ENCODE assay signal across 13 mouse cellular contexts in the genomic region with DNA sequence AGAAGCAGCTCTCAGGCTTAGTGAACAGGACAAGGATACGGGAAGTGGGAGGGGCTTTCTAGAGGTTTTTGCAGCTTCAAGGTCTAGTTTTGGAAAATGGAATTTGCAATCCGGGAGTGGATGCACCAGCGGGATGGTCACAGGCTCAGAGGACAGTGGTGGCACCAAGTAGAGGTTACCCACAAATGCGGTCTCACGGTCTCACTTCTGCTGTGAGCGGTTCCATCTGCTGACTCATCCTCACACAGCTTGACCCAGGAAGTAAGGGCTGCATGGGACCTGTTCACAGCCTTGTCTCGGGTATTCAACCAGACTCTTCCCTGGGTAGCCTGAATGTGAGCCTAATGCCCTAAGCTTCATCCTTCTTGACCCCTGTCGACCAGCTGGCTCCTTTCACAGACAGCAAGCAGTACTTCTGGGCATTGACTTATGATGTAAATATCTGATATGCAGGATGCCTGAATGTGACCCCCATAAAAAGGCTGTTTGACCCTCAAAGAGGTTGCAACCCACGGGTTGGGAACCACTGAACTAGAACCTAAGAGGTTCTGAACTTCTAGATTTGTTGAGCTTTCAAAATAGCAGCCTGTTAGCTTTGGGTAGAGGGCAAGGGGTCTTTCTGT. TPM values are rescaled to one million over a fixed set of nuclear protein-coding genes. Genes with fewer than 3 reads are reported as not detected.
A peak's percentile ranks its signal among the peaks of the same experiment; 100 is the strongest.
DNase-seq lines count a peak whose midpoint lies in the region; ATAC-seq and TF ChIP-seq lines count a peak whose summit lies in the region.
"Had no signal": no experiment of that assay in that cellular context is flagged by ENCODE, and none has a peak within 500 bp of the region (broad histone marks: within the 10 kb centered on the region; RNA-seq: fewer than 3 reads in every experiment).

No protein-coding gene starts in this region.

- no peak for DNase-seq in heart, adult 9 months (ENCODE audit: low spot score in 2 of 2)
- peak; percentile 70 for DNase-seq in G1E (ENCODE audit: low spot score)
- DNase-seq in right cerebral cortex, postnatal 36 days (ENCODE audit: low spot score in 2 of 2), result no peak
- no peak for DNase-seq in midbrain, embryonic 14.5 days
- DNase-seq: cerebellum, postnatal 25 days; right cerebral cortex, postnatal 25 days had no signal

- H3K4me2 ChIP-seq in heart, embryonic 13.5 days, result no peak overlapping the region
- H3K4me2 ChIP-seq in midbrain, embryonic 14.5 days (ENCODE audit: low read length), result no peak overlapping the region
- H3K4me2 ChIP-seq in hindbrain, embryonic 16.5 days (ENCODE audit: low read length), result no peak overlapping the region
- H3K4me2 ChIP-seq: hindbrain, embryonic 13.5 days; lung, embryonic 15.5 days; midbrain, embryonic 12.5 days had no signal

- H3K27me3 ChIP-seq in heart, embryonic 13.5 days (replicated peaks), result 0 out of 2 replicates have a peak, but pooled peaks cover 3% of the 10 kb centered on the region
- peaks cover 5% of the 10 kb centered on the region; the same call in 1 of the 2 replicates for H3K27me3 ChIP-seq in G1E (ENCODE audit: insufficient read depth, low read length)
- H3K27me3 ChIP-seq in midbrain, embryonic 14.5 days (ENCODE audit: control insufficient read depth, insufficient read depth, low read length), result no peaks in the 10 kb centered on the region
- H3K27me3 ChIP-seq in hindbrain, embryonic 16.5 days (replicated peaks; ENCODE audit: control insufficient read depth, insufficient read depth, low read length), result no peaks in the 10 kb centered on the region
- H3K27me3 ChIP-seq: hindbrain, embryonic 13.5 days; lung, embryonic 15.5 days; midbrain, embryonic 12.5 days had no signal

- H3K4me1 ChIP-seq in heart, embryonic 13.5 days, result peaks cover 47% of the 10 kb centered on the region
- peaks cover 67% of the 10 kb centered on the region for H3K4me1 ChIP-seq in G1E (ENCODE audit: insufficient read depth, low read depth, low read length)
- H3K4me1 ChIP-seq in midbrain, embryonic 14.5 days (ENCODE audit: control insufficient read depth, insufficient read depth, low read length), result no peaks in the 10 kb centered on the region
- no peaks in the 10 kb centered on the region for H3K4me1 ChIP-seq in hindbrain, embryonic 16.5 days (ENCODE audit: control insufficient read depth, insufficient read depth, low read depth, low read length)
- H3K4me1 ChIP-seq: lung, embryonic 15.5 days; midbrain, embryonic 12.5 days had no signal

- no peaks in the 10 kb centered on the region for H3K36me3 ChIP-seq in heart, embryonic 13.5 days
- no peaks in the 10 kb centered on the region for H3K36me3 ChIP-seq in G1E (replicated peaks)
- H3K36me3 ChIP-seq in midbrain, embryonic 14.5 days (ENCODE audit: control insufficient read depth, insufficient read depth, low read length), result no peaks in the 10 kb centered on the region
- H3K36me3 ChIP-seq in hindbrain, embryonic 16.5 days (ENCODE audit: control insufficient read depth, insufficient read depth, low read length), result no peaks in the 10 kb centered on the region
- H3K36me3 ChIP-seq: hindbrain, embryonic 13.5 days; lung, embryonic 15.5 days; midbrain, embryonic 12.5 days had no signal

- ATAC-seq in heart, embryonic 13.5 days (ENCODE audit: extremely low read depth, insufficient number of reproducible peaks, low FRiP score, low TSS enrichment), result peak; percentile 69
- peak; percentile 63 for ATAC-seq in G1E (ENCODE audit: extremely low read depth, insufficient number of reproducible peaks, low FRiP score, poor library complexity, severe bottlenecking)
- peak; percentile 41 to 51; a peak in 2 of 4 replicates for ATAC-seq in hematopoietic stem cell, adult 5-6 weeks (replicated peaks in 1 of 2; ENCODE audit: insufficient read depth in 1 of 2, low FRiP score in 2 of 2, low TSS enrichment in 1 of 2, low read depth in 1 of 2, poor library complexity in 2 of 2, severe bottlenecking in 2 of 2)
- ATAC-seq in megakaryocyte, adult 5-6 weeks (ENCODE audit: poor library complexity, severe bottlenecking), result peak; percentile 94
- no peak for ATAC-seq in midbrain, embryonic 14.5 days (ENCODE audit: low FRiP score, low TSS enrichment)
- ATAC-seq in hindbrain, embryonic 16.5 days, result no peak

- H3K9me3 ChIP-seq in heart, embryonic 13.5 days, result no peaks in the 10 kb centered on the region
- H3K9me3 ChIP-seq in G1E (replicated peaks), result peaks cover 5% of the 10 kb centered on the region
- no peaks in the 10 kb centered on the region for H3K9me3 ChIP-seq in midbrain, embryonic 14.5 days (ENCODE audit: control insufficient read depth, low read length)
- no peaks in the 10 kb centered on the region for H3K9me3 ChIP-seq in hindbrain, embryonic 16.5 days (ENCODE audit: control insufficient read depth, low read length)
- H3K9me3 ChIP-seq: hindbrain, embryonic 13.5 days; lung, embryonic 15.5 days; midbrain, embryonic 12.5 days had no signal

- TF ChIP-seq CTCF in G1E (IDR thresholded peaks at IDR 0.05; ENCODE audit: low read depth, low read length), result no peak

- no peak overlapping the region for H3K9ac ChIP-seq in heart, embryonic 13.5 days
- H3K9ac ChIP-seq in midbrain, embryonic 14.5 days (replicated peaks; ENCODE audit: low read length), result no peak overlapping the region
- no peak overlapping the region for H3K9ac ChIP-seq in hindbrain, embryonic 16.5 days (ENCODE audit: low read depth, low read length)
- H3K9ac ChIP-seq: hindbrain, embryonic 13.5 days; lung, embryonic 15.5 days; midbrain, embryonic 12.5 days had no signal

- 68% methylated on average over 9 of the region's 9 CpGs for WGBS in heart, embryonic 13.5 days
- 79% methylated on average over 9 of the region's 9 CpGs for WGBS in midbrain, embryonic 14.5 days
- 76% methylated on average over 9 of the region's 9 CpGs for WGBS in hindbrain, embryonic 16.5 days

- H3K4me3 ChIP-seq in heart, embryonic 13.5 days, result no peak overlapping the region
- H3K4me3 ChIP-seq in G1E (ENCODE audit: low read depth, low read length), result peak overlapping the region; percentile 64; the same call in 1 of the 2 replicates
- no peak overlapping the region for H3K4me3 ChIP-seq in midbrain, embryonic 14.5 days (replicated peaks; ENCODE audit: low read depth, low read length)
- no peak overlapping the region for H3K4me3 ChIP-seq in hindbrain, embryonic 16.5 days (ENCODE audit: low read length)
- H3K4me3 ChIP-seq: hindbrain, embryonic 13.5 days; lung, embryonic 15.5 days; midbrain, embryonic 12.5 days had no signal

- H3K27ac ChIP-seq in heart, embryonic 13.5 days (replicated peaks), result no peak overlapping the region
- no peak overlapping the region for H3K27ac ChIP-seq in midbrain, embryonic 14.5 days (replicated peaks; ENCODE audit: low read depth, low read length)
- no peak overlapping the region for H3K27ac ChIP-seq in hindbrain, embryonic 16.5 days (ENCODE audit: low read depth, low read length)
- H3K27ac ChIP-seq: hindbrain, embryonic 13.5 days; lung, embryonic 15.5 days; midbrain, embryonic 12.5 days had no signal

RNA-seq across cellular contexts. Expression of a gene that starts 30.8 kb away (rescaled TPM):
- polyA plus RNA-seq in heart, embryonic 13.5 days (2015; fragmentation: Nextera tagmentation; extraction: Ambion mirVana), result 1.2 and 1.8 TPM in 2 replicates
- total RNA-seq in G1E (2014; fragmentation: Nextera tagmentation), result 12.0 and 14.4 TPM in 2 replicates
- total RNA-seq in G1E (2017), result 16.0 and 16.1 TPM in 2 replicates
- 12.0 and 12.8 TPM in 2 replicates for polyA plus RNA-seq in G1E (2012)
- 5.7 and 6.5 TPM in 2 replicates for total RNA-seq in hematopoietic stem cell, adult 5-6 weeks (2017)
- total RNA-seq in megakaryocyte, adult 5-6 weeks (2015), result 10.1 TPM in 2 replicates
- 11.2 and 12.1 TPM in 2 replicates for total RNA-seq in megakaryocyte, adult 5-6 weeks (2017)
- polyA plus RNA-seq in midbrain, embryonic 14.5 days (2014; fragmentation: Nextera tagmentation; extraction: Ambion mirVana), result 2.3 and 2.9 TPM in 2 replicates
- 2.0 and 2.2 TPM in 2 replicates for polyA plus RNA-seq in hindbrain, embryonic 16.5 days (2015; fragmentation: Nextera tagmentation; extraction: Ambion mirVana)

RNA-seq across cellular contexts. Expression of a gene that starts 54.5 kb away (rescaled TPM):
- polyA plus RNA-seq in heart, embryonic 13.5 days (2015; fragmentation: Nextera tagmentation; extraction: Ambion mirVana), result 31.7 and 33.9 TPM in 2 replicates
- total RNA-seq in G1E (2014; fragmentation: Nextera tagmentation) (42.0 and 61.9 TPM in 2 replicates), G1E (2017) (39.2 and 40.6 TPM in 2 replicates)
- 11.5 and 17.3 TPM in 2 replicates for polyA plus RNA-seq in G1E (2012)
- 24.4 and 25.0 TPM in 2 replicates for total RNA-seq in hematopoietic stem cell, adult 5-6 weeks (2017)
- total RNA-seq in megakaryocyte, adult 5-6 weeks (2015), result 19.9 and 25.9 TPM in 2 replicates
- 33.7 and 45.2 TPM in 2 replicates for total RNA-seq in megakaryocyte, adult 5-6 weeks (2017)
- polyA plus RNA-seq in midbrain, embryonic 14.5 days (2014; fragmentation: Nextera tagmentation; extraction: Ambion mirVana), result 3.3 and 10.5 TPM in 2 replicates
- 7.5 and 9.4 TPM in 2 replicates for polyA plus RNA-seq in hindbrain, embryonic 16.5 days (2015; fragmentation: Nextera tagmentation; extraction: Ambion mirVana)

Comparison
In these comparisons a context has a peak if more than half of its experiments do, and no peak if none do; other contexts are left out.
1. ATAC-seq: peak in heart, embryonic 13.5 days (single experiment), G1E (single experiment), hematopoietic stem cell, adult 5-6 weeks (2 of 2) and megakaryocyte, adult 5-6 weeks (single experiment); none in midbrain, embryonic 14.5 days (single experiment) and hindbrain, embryonic 16.5 days (single experiment).